In genomic region chr1:119234449-119234848, GRCm38 (mm10) we compare ENCODE assay signal across 11 mouse cellular contexts.
A peak's percentile ranks its signal among the peaks of the same experiment; 100 is the strongest.
DNase-seq lines count a peak whose midpoint lies in the region; ATAC-seq and TF ChIP-seq lines count a peak whose summit lies in the region.
"Had no signal": no experiment of that assay in that cellular context is flagged by ENCODE, and none has a peak within 500 bp of the region (broad histone marks: within the 10 kb centered on the region; RNA-seq: fewer than 3 reads in every experiment).

No protein-coding gene starts in this region.

- H3K4me2 ChIP-seq in kidney, embryonic 14.5 days (replicated peaks; ENCODE audit: low read depth, low read length), result no peak overlapping the region
- no peak overlapping the region for H3K4me2 ChIP-seq in lung, postnatal 0 days (replicated peaks; ENCODE audit: low read depth, low read length)
- H3K4me2 ChIP-seq in neural tube, embryonic 15.5 days, result no peak overlapping the region
- H3K4me2 ChIP-seq: limb, embryonic 13.5 days had no signal

- TF ChIP-seq CTCF in lung, postnatal 0 days (IDR thresholded peaks at IDR 0.05), result no peak

- no peaks in the 10 kb centered on the region for H3K27me3 ChIP-seq in kidney, embryonic 14.5 days (ENCODE audit: control insufficient read depth, insufficient read depth, low read length)
- H3K27me3 ChIP-seq in lung, postnatal 0 days (replicated peaks; ENCODE audit: insufficient read depth, low read length), result no peaks in the 10 kb centered on the region
- no peaks in the 10 kb centered on the region for H3K27me3 ChIP-seq in neural tube, embryonic 15.5 days (replicated peaks)
- H3K27me3 ChIP-seq: limb, embryonic 13.5 days had no signal

- TF ChIP-seq EP300 in lung, postnatal 0 days (IDR thresholded peaks at IDR 0.05), result no peak

- no peaks in the 10 kb centered on the region for H3K9me3 ChIP-seq in kidney, embryonic 14.5 days (ENCODE audit: control insufficient read depth, low read length)
- no peaks in the 10 kb centered on the region for H3K9me3 ChIP-seq in lung, postnatal 0 days (ENCODE audit: low read length)
- no peaks in the 10 kb centered on the region for H3K9me3 ChIP-seq in neural tube, embryonic 15.5 days (replicated peaks)

- no peak overlapping the region for H3K27ac ChIP-seq in kidney, embryonic 14.5 days (ENCODE audit: low read depth, low read length)
- no peak overlapping the region for H3K27ac ChIP-seq in lung, postnatal 0 days (ENCODE audit: low read length)
- H3K27ac ChIP-seq in neural tube, embryonic 15.5 days (replicated peaks), result no peak overlapping the region
- H3K27ac ChIP-seq: forebrain, embryonic 10.5 days; layer of hippocampus, adult 2 months; limb, embryonic 13.5 days had no signal

- no peak overlapping the region for H3K9ac ChIP-seq in kidney, embryonic 14.5 days (ENCODE audit: low read depth, low read length)
- no peak overlapping the region for H3K9ac ChIP-seq in lung, postnatal 0 days (replicated peaks; ENCODE audit: low read depth)
- H3K9ac ChIP-seq in neural tube, embryonic 15.5 days (replicated peaks), result no peak overlapping the region
- H3K9ac ChIP-seq: limb, embryonic 13.5 days had no signal

- WGBS in kidney, embryonic 14.5 days, result 66% methylated on average over 9 of the region's 9 CpGs
- 50% methylated on average over 9 of the region's 9 CpGs for WGBS in lung, postnatal 0 days
- 80% methylated on average over 9 of the region's 9 CpGs for WGBS in neural tube, embryonic 15.5 days

- DNase-seq in kidney, adult 18-20 months, result peak; percentile 72
- peak; percentile 77 for DNase-seq in adrenal gland, adult 8-10 months
- DNase-seq in heart, postnatal 14 days, result peak; percentile 58 to 60
- peak; percentile 45 for DNase-seq in lung, postnatal 0 days (ENCODE audit: low spot score)
- DNase-seq in frontal cortex, postnatal 10 days (ENCODE audit: low spot score in 2 of 2), result no peak
- DNase-seq in cerebellum, adult 11 months, result no peak

- ATAC-seq in kidney, embryonic 14.5 days (ENCODE audit: low FRiP score, low TSS enrichment), result no peak
- peak; percentile 68 for ATAC-seq in lung, postnatal 0 days
- no peak for ATAC-seq in neural tube, embryonic 15.5 days (ENCODE audit: low FRiP score)

- H3K36me3 ChIP-seq in kidney, embryonic 14.5 days (ENCODE audit: control insufficient read depth, insufficient read depth, low read length), result no peaks in the 10 kb centered on the region
- H3K36me3 ChIP-seq in lung, postnatal 0 days (ENCODE audit: insufficient read depth, low read length), result no peaks in the 10 kb centered on the region
- no peaks in the 10 kb centered on the region for H3K36me3 ChIP-seq in neural tube, embryonic 15.5 days
- H3K36me3 ChIP-seq: forebrain, embryonic 10.5 days; limb, embryonic 13.5 days had no signal

- no peaks in the 10 kb centered on the region for H3K4me1 ChIP-seq in kidney, embryonic 14.5 days (ENCODE audit: control insufficient read depth, insufficient read depth, low read length)
- no peaks in the 10 kb centered on the region for H3K4me1 ChIP-seq in lung, postnatal 0 days (ENCODE audit: insufficient read depth, low read depth, low read length)
- H3K4me1 ChIP-seq in neural tube, embryonic 15.5 days, result no peaks in the 10 kb centered on the region
- H3K4me1 ChIP-seq: limb, embryonic 13.5 days had no signal

- intact Hi-C loops in heart, postnatal 14 days (cut with DNase I), result no loop called here

- no peak overlapping the region for H3K4me3 ChIP-seq in kidney, embryonic 14.5 days (ENCODE audit: low read length)
- H3K4me3 ChIP-seq in lung, postnatal 0 days (ENCODE audit: low read depth, low read length), result no peak overlapping the region
- no peak overlapping the region for H3K4me3 ChIP-seq in neural tube, embryonic 15.5 days (replicated peaks)
- H3K4me3 ChIP-seq: forebrain, embryonic 10.5 days; layer of hippocampus, adult 2 months; limb, embryonic 13.5 days had no signal

Comparison
In these comparisons a context has a peak if more than half of its experiments do, and no peak if none do; other contexts are left out.
1. DNase-seq: peak in kidney, adult 18-20 months (single experiment), adrenal gland, adult 8-10 months (single experiment), heart, postnatal 14 days (2 of 2) and lung, postnatal 0 days (single experiment); none in frontal cortex, postnatal 10 days (0 of 2) and cerebellum, adult 11 months (single experiment).